Mouse (Mus musculus) CH12.LX (cell line): Measurements from ENCODE around the gene Vps29. TPM values are rescaled to one million over a fixed set of nuclear protein-coding genes. Genes with fewer than 3 reads are reported as not detected.

ENCODE experiments used
- DNase-seq: peaks from one replicate; pipeline ENCODE4 v3.0.0-alpha.2; 2013; ENCODE audit errors: extremely low read depth
- H3K27ac ChIP-seq: 2 replicates; pipeline ENCODE4 v1.5.1; 2012; ENCODE audit warnings: low read depth, mild to moderate bottlenecking, control low read depth, moderate library complexity; ENCODE audit not compliant: insufficient read depth
- H3K27me3 ChIP-seq: replicated peaks from 2 replicates; pipeline ENCODE3; 2012; ENCODE audit warnings: inconsistent platforms
- H3K36me3 ChIP-seq, 2 experiments: replicated peaks in 1 of 2; 2 replicates each; pipeline versions ENCODE3 to v1.6.1; 2012; ENCODE audit warnings: inconsistent platforms in 1 of 2, low read length in 1 of 2, mild to moderate bottlenecking in 1 of 2, mixed read lengths in 1 of 2, moderate library complexity in 1 of 2; ENCODE audit not compliant: control insufficient read depth in 1 of 2, insufficient read depth in 1 of 2
- H3K4me1 ChIP-seq, 2 experiments: 2 replicates each; pipeline ENCODE4 v1.6.1; 2012; ENCODE audit warnings: inconsistent platforms in 1 of 2, moderate library complexity in 1 of 2; ENCODE audit not compliant: insufficient read depth in 2 of 2, control insufficient read depth in 1 of 2
- H3K4me2 ChIP-seq: 2 replicates; pipeline ENCODE4 v1.6.1; 2012; ENCODE audit warnings: low read depth, mild to moderate bottlenecking, control low read depth; ENCODE audit not compliant: poor library complexity, insufficient read depth, severe bottlenecking
- H3K4me3 ChIP-seq, 3 experiments: fragments of 150-350 bp in 1 of 3; sonication (generic) in 1 of 3; replicated peaks in 1 of 3; 2 replicates each; pipeline versions ENCODE3 to v1.5.1; 2011 to 2012; ENCODE audit warnings: low read depth in 2 of 3, low read length in 2 of 3, mild to moderate bottlenecking in 2 of 3, moderate library complexity in 2 of 3, control low read depth in 1 of 3, improper control_type of control experiment in 1 of 3, inconsistent platforms in 1 of 3, mixed read lengths in 1 of 3; ENCODE audit not compliant: poor library complexity in 1 of 3
- H3K79me2 ChIP-seq: replicated peaks from 2 replicates; pipeline ENCODE4 v1.6.1; 2012; ENCODE audit warnings: mild to moderate bottlenecking, moderate library complexity; ENCODE audit not compliant: control insufficient read depth, poor library complexity, insufficient read depth, severe bottlenecking; ENCODE audit errors: extremely low read depth
- H3K9ac ChIP-seq: 2 replicates; pipeline ENCODE4 v1.6.1; 2012; ENCODE audit warnings: low read depth, mild to moderate bottlenecking, control low read depth, moderate library complexity; ENCODE audit not compliant: insufficient read depth
- H3K9me3 ChIP-seq: replicated peaks from 2 replicates; pipeline ENCODE3; 2012; ENCODE audit warnings: low read length, inconsistent platforms, mixed read lengths
- BHLHE40 ChIP-seq: IDR thresholded peaks from 2 replicates; pipeline ENCODE4 v1.6.1; 2011; ENCODE audit warnings: mild to moderate bottlenecking, low read depth, low read length, improper control_type of control experiment
- CHD2 ChIP-seq: IDR thresholded peaks from 2 replicates; pipeline ENCODE4 v1.6.1; 2011; ENCODE audit warnings: low read length, improper control_type of control experiment
- CTCF ChIP-seq, 2 experiments: IDR thresholded peaks in 1 of 2; conservative IDR thresholded peaks in 1 of 2; 2 replicates each; pipeline ENCODE4 v1.5.1; 2011 to 2012; ENCODE audit warnings: low read depth in 2 of 2, low read length in 2 of 2, improper control_type of control experiment in 1 of 2, inconsistent platforms in 1 of 2, mild to moderate bottlenecking in 1 of 2, moderate library complexity in 1 of 2
- EP300 ChIP-seq: IDR thresholded peaks from 2 replicates; pipeline ENCODE4 v1.6.1; 2011; ENCODE audit warnings: low read length, improper control_type of control experiment
- GABPA ChIP-seq: IDR thresholded peaks from 2 replicates; pipeline ENCODE4 v1.6.1; 2012; ENCODE audit warnings: low read depth, low read length, improper control_type of control experiment, inconsistent platforms; ENCODE audit not compliant: insufficient replicate concordance
- HCFC1 ChIP-seq: IDR thresholded peaks from 2 replicates; pipeline ENCODE4 v1.6.1; 2012; ENCODE audit warnings: low read depth, mild to moderate bottlenecking, inconsistent platforms, low read length, improper control_type of control experiment
- IRF4 ChIP-seq: IDR thresholded peaks from 2 replicates; pipeline ENCODE4 v1.6.1; 2014; ENCODE audit warnings: low read depth, mild to moderate bottlenecking, inconsistent platforms, low read length, improper control_type of control experiment
- JUN ChIP-seq: IDR thresholded peaks from 2 replicates; pipeline ENCODE4 v1.6.1; 2011; ENCODE audit warnings: low read depth, mild to moderate bottlenecking, low read length, improper control_type of control experiment, moderate library complexity; ENCODE audit not compliant: insufficient read depth
- KAT2A ChIP-seq: IDR thresholded peaks from 2 replicates; pipeline ENCODE4 v1.6.1; 2012; ENCODE audit warnings: low read length, improper control_type of control experiment, inconsistent platforms; ENCODE audit not compliant: insufficient replicate concordance
- MAFK ChIP-seq: IDR thresholded peaks from 2 replicates; pipeline ENCODE4 v1.6.1; 2011; ENCODE audit warnings: low read length, improper control_type of control experiment; ENCODE audit not compliant: insufficient replicate concordance
- MAZ ChIP-seq: IDR thresholded peaks from 2 replicates; pipeline ENCODE4 v1.6.1; 2012; ENCODE audit warnings: low read depth, mild to moderate bottlenecking, inconsistent platforms, low read length, improper control_type of control experiment, moderate library complexity
- MEF2A ChIP-seq: IDR thresholded peaks from 2 replicates; pipeline ENCODE4 v1.6.1; 2014; ENCODE audit warnings: low read depth, mild to moderate bottlenecking, inconsistent platforms, low read length, improper control_type of control experiment, borderline replicate concordance
- POLR2AphosphoS2 ChIP-seq: IDR thresholded peaks from 2 replicates; pipeline ENCODE4 v1.6.1; 2011; ENCODE audit warnings: low read depth, low read length, improper control_type of control experiment
- RCOR1 ChIP-seq: conservative IDR thresholded peaks from 2 replicates; pipeline ENCODE4 v1.6.1; 2012; ENCODE audit warnings: low read depth, mild to moderate bottlenecking, inconsistent platforms, low read length, improper control_type of control experiment
- SIN3A ChIP-seq: IDR thresholded peaks from 2 replicates; pipeline ENCODE4 v1.6.1; 2012; ENCODE audit warnings: low read length, improper control_type of control experiment, inconsistent platforms
- TBP ChIP-seq: conservative IDR thresholded peaks from 2 replicates; pipeline ENCODE4 v1.6.1; 2011; ENCODE audit warnings: low read depth, low read length, improper control_type of control experiment
- UBTF ChIP-seq: IDR thresholded peaks from 2 replicates; pipeline ENCODE4 v1.6.1; 2012; ENCODE audit warnings: low read depth, mild to moderate bottlenecking, inconsistent platforms, low read length, improper control_type of control experiment, moderate library complexity
- ZKSCAN1 ChIP-seq: IDR thresholded peaks from 2 replicates; pipeline ENCODE4 v1.6.1; 2012; ENCODE audit warnings: low read depth, inconsistent platforms, low read length, improper control_type of control experiment, borderline replicate concordance
- ZMIZ1 ChIP-seq: IDR thresholded peaks from 2 replicates; pipeline ENCODE4 v1.6.1; 2012; ENCODE audit warnings: low read depth, mild to moderate bottlenecking, inconsistent platforms, low read length, improper control_type of control experiment
- ZNF384 ChIP-seq: IDR thresholded peaks from 2 replicates; pipeline ENCODE4 v1.6.1; 2012; ENCODE audit warnings: low read depth, low read length, improper control_type of control experiment, inconsistent platforms
- dilution Hi-C: fragments of 300-500 bp; cut with MboI; formaldehyde crosslinking; loops from 2 replicates; pipeline ENCODE4 v1.14.3; 2020; ENCODE audit warnings: low sequenced_read_pairs; ENCODE audit not compliant: extremely low pct_unique_long_range_greater_than_20kb, extremely low pct_ligation_motif_present
- in situ Hi-C: fragments of 300-500 bp; cut with MboI; formaldehyde crosslinking; loops from 3 replicates; pipeline ENCODE4 v1.14.3; 2019; ENCODE audit warnings: low sequenced_read_pairs, low pct_ligation_motif_present, low pct_unique_long_range_greater_than_20kb, mixed read lengths
- polyA plus RNA-seq: library from polyadenylated mRNA; unstranded; fragments of >175 nt; gene quantifications from 2 replicates; pipeline ENCODE4 v1.2.1, GENCODE M21; 2012; ENCODE audit warnings: low read depth; ENCODE audit not compliant: insufficient read length
- total RNA-seq, 2 experiments: library from RNA; depleted of rRNA; stranded (reverse); fragments of 300-350 nt in 1 of 2; fragments of >200 nt in 1 of 2; gene quantifications; 2 replicates each; pipeline ENCODE4 v1.2.3; 2012 to 2014

Gene Vps29
- total and polyA plus RNA-seq, 3 experiments, result 82.2 to 145 (median 94.4) TPM

GRCm38 (mm10) chr5:122403362-122403761, 49.2 kb downstream of the Vps29 start:
- Histone ChIP-seq H3K9me3 (no peaks in the 10 kb centered on the region), H3K9ac (no peak overlapping the region), H3K36me3 (peaks cover 75 to 93% of the 10 kb centered on the region in 2 experiments), H3K4me3 (no peak overlapping the region), H3K4me2 (no peak overlapping the region), H3K27ac (no peak overlapping the region), H3K79me2 (peaks cover 6% of the 10 kb centered on the region; the same call in 1 of the 2 replicates), H3K27me3 (no peaks in the 10 kb centered on the region), H3K4me1 (peaks cover 0 to 9% of the 10 kb centered on the region in 2 experiments; a peak in 2 of 4 replicates)
- dilution Hi-C loops (no loop called here), in situ Hi-C loops (no loop called here)
- no peak for TF ChIP-seq ZNF384
- no peak for TF ChIP-seq IRF4
- no peak for TF ChIP-seq ZKSCAN1
- no peak for TF ChIP-seq GABPA
- no peak for TF ChIP-seq BHLHE40
- no peak for TF ChIP-seq EP300
- TF ChIP-seq CHD2, result no peak
- no peak for DNase-seq

DNA sequence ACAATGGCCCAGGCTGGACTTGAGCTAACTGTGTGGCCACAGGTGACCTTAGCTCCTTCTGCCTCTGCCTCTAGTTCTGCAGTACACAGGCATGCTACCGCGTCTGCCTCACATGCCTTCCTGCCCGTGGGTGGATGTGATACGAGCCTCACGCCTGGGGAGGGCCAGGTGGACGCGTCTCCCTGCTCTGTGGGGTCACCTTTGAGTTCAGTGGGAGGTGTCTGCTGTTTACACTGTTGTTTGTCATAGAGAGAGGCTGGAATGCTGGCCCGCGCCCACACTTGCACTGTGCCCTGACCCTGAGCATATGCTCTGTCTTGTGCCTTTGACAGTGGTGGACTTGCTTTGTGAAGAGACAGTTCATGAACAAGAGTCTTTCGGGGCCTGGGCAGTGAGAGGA, 51.4 kb downstream of the Vps29 start:
- Histone ChIP-seq H3K27ac (no peak overlapping the region), H3K9me3 (peaks cover 2% of the 10 kb centered on the region), H3K27me3 (no peaks in the 10 kb centered on the region), H3K4me1 (no peaks in the 10 kb centered on the region), H3K4me3 (no peak overlapping the region), H3K9ac (no peak overlapping the region), H3K36me3 (peaks cover 71 to 89% of the 10 kb centered on the region in 2 experiments)
- DNase-seq, result no peak
- in situ Hi-C loops (no loop called here), dilution Hi-C loops (no loop called here)
- no peak for TF ChIP-seq TBP
- TF ChIP-seq IRF4, result no peak
- TF ChIP-seq UBTF, result no peak
- no peak for TF ChIP-seq CHD2
- TF ChIP-seq KAT2A, result no peak
- TF ChIP-seq MAFK, result no peak
- TF ChIP-seq ZMIZ1, result no peak
- TF ChIP-seq RCOR1, result no peak
- no peak for TF ChIP-seq GABPA
- TF ChIP-seq MAZ, result no peak
- TF ChIP-seq MEF2A, result no peak
- TF ChIP-seq CTCF (conservative IDR thresholded peaks at IDR 0.05 in 1 of 2, IDR thresholded peaks at IDR 0.05 in 1 of 2; ENCODE audit: low read depth in 2 of 2, low read length in 2 of 2), result no peak
- no peak for TF ChIP-seq POLR2AphosphoS2
- TF ChIP-seq SIN3A, result no peak
- no peak for TF ChIP-seq HCFC1
- TF ChIP-seq JUN, result no peak
- TF ChIP-seq, all 38 proteins: peak for 0
- no peaks in the 10 kb centered on the region for H3K79me2 ChIP-seq
- H3K4me2 ChIP-seq, result no peak overlapping the region
